Mouse (Mus musculus): ENCODE measurements around the gene Rps8.

- TF ChIP-seq POLR2A (IDR thresholded peaks at IDR 0.05; ENCODE audit: extremely low read depth, insufficient read depth, low read length) (no peak), CTCF (IDR thresholded peaks at IDR 0.05; ENCODE audit: extremely low read depth, insufficient read depth, low read length) (peak; percentile 73)
Observed at GRCm38 (mm10) chr4:117189382-117189855, 33.4 kb upstream of the Rps8 start.

All from cortical plate, adult 2 months (tissue).